Mouse (Mus musculus) neural tube, embryonic 10.5 days (tissue): ENCODE measurements around the gene Arhgap21.

Source experiments
- DNase-seq: peaks from one replicate; pipeline ENCODE4 v3.0.0-alpha.2; 2017; ENCODE audit warnings: low spot score; ENCODE audit errors: extremely low spot score

The Arhgap21 gene

DNA sequence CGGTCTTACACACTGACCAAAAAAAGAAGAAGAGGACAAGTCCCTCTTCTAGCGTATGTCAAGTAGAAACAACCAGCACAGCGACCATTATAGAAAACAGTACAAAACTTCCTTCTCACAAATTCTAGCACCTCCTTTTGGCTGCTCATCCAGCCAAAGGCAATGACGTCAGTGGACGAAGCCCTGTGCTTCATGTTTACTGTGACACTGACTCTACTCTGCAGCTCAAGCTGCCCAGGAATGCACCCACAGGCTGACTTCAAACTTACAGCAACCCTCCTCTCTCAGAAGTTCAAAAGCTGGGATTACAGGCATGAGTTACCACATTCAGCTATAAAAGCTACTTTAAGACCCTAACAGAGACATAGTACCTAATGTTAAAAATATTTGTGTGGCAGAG is 72.2 kb downstream of the Arhgap21 start:
- DNase-seq, result no peak

- DNase-seq, result peak; percentile 21
These were observed 74.5 kb downstream of the Arhgap21 start for GRCm38 (mm10) chr2:20894100-20894690.

DNA sequence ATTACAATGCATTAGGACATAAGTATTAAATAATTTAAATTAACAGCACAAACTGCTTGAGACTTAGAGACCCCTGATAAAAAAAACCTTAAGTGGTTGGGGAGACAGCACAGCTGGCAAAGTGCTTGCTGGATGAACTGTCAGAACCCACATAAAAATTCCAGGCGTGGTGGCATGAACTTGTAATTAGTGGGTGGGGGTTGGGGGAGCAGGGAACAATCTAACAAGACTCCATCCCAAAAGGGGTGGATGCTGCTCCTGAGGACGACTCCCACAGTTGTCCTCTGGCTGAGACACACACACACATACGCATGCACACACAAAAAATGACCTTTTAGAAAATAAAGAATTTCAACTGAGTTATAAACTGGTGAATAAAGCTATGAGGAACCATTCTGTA is 79.9 kb downstream of the Arhgap21 start:
- no peak for DNase-seq

GRCm38 (mm10) chr2:20883288-20883687 is 85.4 kb downstream of the Arhgap21 start:
- DNase-seq, result no peak

DNA sequence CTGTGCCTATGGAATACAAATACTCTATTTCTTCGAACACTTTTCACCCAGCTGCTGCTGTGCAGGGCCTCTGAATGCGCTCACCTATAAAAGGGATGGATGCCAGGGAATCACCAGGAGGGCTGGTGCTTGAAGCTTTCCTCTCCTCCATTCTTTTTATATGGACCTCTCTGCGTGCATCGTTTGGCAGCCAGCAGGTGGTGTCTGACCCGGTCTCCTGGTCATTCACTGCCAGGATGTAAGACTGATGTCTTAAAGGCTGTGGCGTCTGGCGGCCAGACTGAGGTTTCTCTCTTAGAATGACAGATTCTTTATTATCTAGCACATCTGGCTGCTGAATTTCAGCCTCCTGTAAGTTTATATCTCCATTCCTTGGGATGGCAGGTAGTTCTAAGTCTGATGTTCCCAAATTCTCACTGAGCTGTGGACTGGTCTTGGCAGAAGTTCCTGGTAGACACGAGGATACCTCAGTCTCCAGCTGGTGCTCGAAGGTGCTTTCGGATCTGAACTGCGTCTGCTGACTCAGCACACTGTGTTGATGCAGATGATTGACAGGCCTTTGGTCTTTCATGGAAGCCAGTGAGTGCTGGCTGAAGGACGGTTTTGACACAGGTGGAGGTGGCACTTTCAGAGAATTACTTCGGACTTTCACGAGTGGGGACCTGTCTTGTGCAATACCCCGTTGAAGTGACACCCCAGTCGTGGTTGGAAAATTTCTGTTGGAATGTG is 88.6 kb downstream of the Arhgap21 start:
- DNase-seq, result no peak

DNA sequence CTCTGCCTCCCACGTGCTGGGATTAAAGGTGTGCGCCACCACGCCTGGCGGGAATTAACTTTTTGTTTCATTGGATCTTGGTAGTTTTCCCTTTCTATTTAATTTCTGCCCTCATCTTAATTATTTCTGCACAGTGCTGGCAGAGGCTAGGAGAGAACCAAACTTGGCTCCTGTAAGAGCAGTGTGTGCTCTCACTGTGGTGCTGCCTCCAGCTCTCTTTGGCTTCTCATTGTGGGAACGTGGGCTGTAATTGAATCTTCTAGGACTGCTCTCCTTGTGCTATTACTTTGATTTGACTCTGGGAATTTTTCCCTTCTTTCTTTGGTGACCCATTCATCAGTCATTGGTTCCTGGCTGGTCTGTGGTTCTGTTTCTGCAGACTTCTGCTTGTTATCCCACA is 94.1 kb downstream of the Arhgap21 start:
- DNase-seq, result no peak

DNA sequence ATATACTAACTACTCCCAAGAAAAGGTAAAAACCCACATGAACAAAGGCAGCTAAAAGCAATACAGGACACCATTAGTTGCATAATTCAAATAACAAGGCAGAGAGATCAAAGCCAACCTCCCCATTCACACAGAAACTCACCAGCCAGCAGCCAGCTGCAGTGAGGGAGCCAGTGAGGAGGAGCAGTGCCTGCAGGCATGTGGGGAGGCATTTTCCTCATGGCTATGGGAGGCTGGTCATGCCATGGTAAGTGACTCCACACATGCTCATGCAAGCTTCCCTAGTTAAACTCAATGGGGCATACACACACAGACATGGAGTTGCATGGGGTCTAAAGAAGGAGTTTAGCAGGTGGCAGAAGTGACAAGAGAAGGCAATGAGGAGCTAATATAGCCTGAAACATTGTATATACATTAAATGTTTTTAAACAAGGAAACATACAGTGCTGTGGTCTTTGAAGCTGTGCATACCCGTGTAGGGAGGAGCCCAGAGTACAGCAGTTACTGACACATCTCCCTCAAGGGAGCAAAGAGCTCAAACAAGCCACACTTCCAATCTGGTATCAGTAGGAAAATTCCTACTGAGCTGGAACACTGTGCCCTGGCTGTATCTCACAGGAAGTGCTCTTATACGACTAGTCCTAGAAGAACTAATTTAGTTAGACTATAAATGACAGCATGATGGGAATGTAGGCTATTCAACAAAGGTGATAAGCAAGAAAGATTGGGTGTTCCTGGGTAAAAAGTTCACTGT is 99.3 kb downstream of the Arhgap21 start:
- no peak for DNase-seq

- no peak for DNase-seq
These were observed 100.6 kb downstream of the Arhgap21 start for GRCm38 (mm10) chr2:20868052-20868451.

DNA sequence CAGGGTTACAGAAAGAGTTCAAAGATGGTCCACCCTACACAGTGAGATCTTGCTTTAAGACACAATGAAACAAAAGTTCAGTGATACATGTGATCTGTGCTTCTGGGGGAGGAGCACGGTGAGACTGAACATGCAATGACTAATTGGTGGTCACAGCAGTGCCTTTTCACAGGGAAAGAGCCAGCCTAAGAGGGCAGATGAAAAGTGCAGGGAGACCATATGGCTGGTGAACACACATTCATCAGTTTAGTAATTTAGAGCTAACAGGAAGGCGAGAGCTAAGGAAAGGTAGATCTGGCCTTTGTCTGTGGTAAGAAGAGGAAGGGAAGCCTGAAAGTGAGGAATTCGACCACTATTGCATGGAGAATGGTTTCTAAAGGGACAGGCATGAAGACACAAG is 102.9 kb downstream of the Arhgap21 start:
- no peak for DNase-seq

- DNase-seq, result no peak
These were observed 104.1 kb downstream of the Arhgap21 start for GRCm38 (mm10) chr2:20864569-20864968.

- DNase-seq, result no peak
These were observed 107.9 kb downstream of the Arhgap21 start for GRCm38 (mm10) chr2:20860756-20861155.

DNA sequence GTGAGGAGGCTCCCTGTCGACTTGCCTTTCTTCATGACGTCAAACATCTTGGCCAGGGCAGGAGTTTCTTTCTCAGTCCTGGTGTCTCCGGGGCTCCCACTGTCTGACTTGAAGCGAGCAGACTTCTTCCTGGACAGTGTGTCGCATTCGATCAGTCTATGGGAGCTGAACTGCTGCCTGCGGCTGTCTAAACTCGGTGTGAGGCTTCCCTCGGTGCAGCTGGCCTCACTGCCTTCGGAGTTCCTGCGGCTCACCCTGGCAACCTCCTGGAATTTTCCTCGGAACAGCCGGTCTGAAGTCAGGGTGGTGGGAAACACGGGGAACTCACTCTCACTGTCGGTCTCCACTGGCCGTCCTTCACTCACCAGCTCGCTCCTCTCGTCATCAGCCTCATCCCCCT is 119.3 kb downstream of the Arhgap21 start:
- DNase-seq, result no peak

- no peak for DNase-seq
These were observed 136.9 kb downstream of the Arhgap21 start for GRCm38 (mm10) chr2:20831608-20832406.

DNA sequence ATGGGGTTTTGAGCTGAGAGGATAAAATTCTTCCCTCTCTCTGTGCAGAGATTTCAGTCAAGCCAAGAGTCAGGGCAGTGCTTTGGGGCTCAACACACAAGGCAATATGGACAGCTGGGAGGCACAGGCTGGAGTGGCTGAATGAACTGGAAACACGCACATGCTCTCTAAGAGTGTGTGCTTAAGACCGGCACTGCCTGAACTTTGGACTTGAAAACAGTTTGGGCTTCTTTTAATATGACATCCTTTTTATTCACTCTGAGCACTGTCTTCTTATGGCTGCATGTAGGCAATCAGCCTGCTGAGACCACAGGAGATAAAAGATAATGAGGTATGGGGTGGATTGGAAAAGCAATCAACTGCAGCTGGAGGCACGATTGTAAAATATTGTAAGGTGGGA is 137.8 kb downstream of the Arhgap21 start:
- DNase-seq, result no peak

GRCm38 (mm10) chr2:20826258-20826657 is 142.4 kb downstream of the Arhgap21 start:
- no peak for DNase-seq

DNA sequence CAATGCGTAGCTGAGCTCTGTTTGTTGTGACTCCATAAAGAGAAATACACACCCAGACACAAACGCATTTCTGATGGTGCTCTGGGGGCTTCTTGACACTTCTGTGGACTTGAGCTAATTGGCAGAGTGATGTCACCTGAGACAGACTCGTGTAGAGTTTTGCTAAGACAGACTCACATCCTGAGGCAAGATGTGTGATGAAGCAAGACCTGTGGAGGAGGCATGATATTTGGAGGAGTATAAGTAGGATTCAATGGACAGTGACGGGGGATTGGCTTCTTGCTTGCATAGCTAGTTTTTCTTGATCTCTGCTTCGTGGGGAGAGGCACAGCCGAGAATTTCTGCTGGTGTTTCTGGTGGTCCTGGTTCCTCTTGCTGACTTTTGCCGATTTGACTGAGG is 150.5 kb downstream of the Arhgap21 start:
- no peak for DNase-seq

DNA sequence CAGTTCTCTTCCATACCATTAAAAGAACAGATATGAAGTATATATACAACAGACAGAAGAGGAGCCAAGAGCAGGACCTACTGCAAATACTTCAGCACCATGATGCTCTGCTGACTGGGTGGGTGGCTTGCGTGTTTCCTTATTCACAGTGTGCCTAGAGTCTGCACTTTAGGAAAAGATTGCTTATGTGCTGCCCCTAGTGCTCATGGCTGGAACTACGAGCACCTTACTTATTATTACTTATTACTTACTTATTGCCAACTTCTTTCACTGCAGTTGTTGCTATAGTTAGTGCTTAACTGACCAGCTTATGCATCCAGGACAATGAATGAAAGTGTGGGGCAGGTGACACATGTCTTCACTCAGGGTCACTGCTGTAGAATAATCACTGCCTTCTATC is 154.7 kb downstream of the Arhgap21 start:
- DNase-seq, result no peak

- no peak for DNase-seq
These were observed 157.2 kb downstream of the Arhgap21 start for GRCm38 (mm10) chr2:20811506-20811905.

DNA sequence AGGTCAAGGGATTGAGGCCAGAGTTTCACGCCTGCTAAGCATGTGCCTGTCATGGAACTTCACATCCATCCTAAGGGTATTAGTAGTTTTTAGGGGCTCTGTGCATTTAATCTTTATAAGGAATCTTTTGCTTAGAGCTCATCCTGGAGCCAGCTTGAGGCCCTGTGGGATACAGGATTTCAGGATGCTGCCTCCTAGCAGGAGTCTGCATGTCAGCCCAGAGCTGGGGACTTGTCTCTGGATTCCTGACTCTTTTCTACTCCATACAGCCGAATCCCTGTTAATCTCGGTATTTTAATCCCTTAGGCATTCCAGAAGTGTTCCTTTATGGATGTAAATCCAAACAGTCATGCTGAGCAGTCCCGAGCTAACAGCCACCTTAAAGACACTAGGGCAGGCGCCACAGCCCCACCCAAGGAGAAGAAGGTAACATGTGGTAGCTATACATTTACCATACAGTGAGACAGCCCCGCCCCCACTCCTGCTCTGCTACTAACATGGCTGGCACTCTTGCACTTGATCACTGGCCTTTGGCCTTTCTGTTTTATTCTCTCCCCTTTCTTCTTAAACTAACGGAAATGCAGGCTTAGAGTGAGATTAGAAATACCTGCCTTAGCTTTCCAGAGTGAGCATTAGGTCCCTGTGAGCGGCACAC is 167.3 kb downstream of the Arhgap21 start:
- no peak for DNase-seq
